Mouse (Mus musculus) midbrain, embryonic 16.5 days (tissue): ENCODE measurements around the gene Ergic1. TPM values are rescaled to one million over a fixed set of nuclear protein-coding genes. Genes with fewer than 3 reads are reported as not detected.

Source experiments
- ATAC-seq: fragments of 200-750 bp; cut with Nextera tagmentation; 2 replicates; pipeline ENCODE4 v1.8.0; 2017; ENCODE audit warnings: moderate TSS enrichment
- H3K27ac ChIP-seq: fragments of 300-500 bp; sonication (generic); 2 replicates; pipeline ENCODE4 v1.5.1; 2014; ENCODE audit warnings: mild to moderate bottlenecking, low read length, mixed read lengths
- H3K27me3 ChIP-seq: fragments of 300-500 bp; sonication (generic); 2 replicates; pipeline ENCODE4 v1.6.1; 2014; ENCODE audit warnings: low read depth, low read length, mixed read lengths; ENCODE audit not compliant: control insufficient read depth, insufficient read depth
- H3K36me3 ChIP-seq: fragments of 300-500 bp; sonication (generic); 2 replicates; pipeline ENCODE4 v1.6.1; 2014; ENCODE audit warnings: mild to moderate bottlenecking, low read length, moderate library complexity, mixed read lengths; ENCODE audit not compliant: control insufficient read depth, insufficient read depth
- H3K4me1 ChIP-seq: fragments of 300-500 bp; sonication (generic); 2 replicates; pipeline ENCODE4 v1.6.1; 2014; ENCODE audit warnings: mild to moderate bottlenecking, low read length, mixed read lengths; ENCODE audit not compliant: control insufficient read depth, insufficient read depth
- H3K4me2 ChIP-seq: fragments of 300-500 bp; sonication (generic); 2 replicates; pipeline ENCODE4 v1.6.1; 2014; ENCODE audit warnings: mild to moderate bottlenecking, low read length, mixed read lengths
- H3K4me3 ChIP-seq: fragments of 300-500 bp; sonication (generic); 2 replicates; pipeline ENCODE4 v1.5.1; 2014; ENCODE audit warnings: low read depth, mild to moderate bottlenecking, low read length, moderate library complexity, mixed read lengths
- H3K9ac ChIP-seq: fragments of 300-500 bp; sonication (generic); 2 replicates; pipeline ENCODE4 v1.6.1; 2014; ENCODE audit warnings: low read depth, low read length, mixed read lengths
- H3K9me3 ChIP-seq: fragments of 300-500 bp; sonication (generic); replicated peaks from 2 replicates; pipeline ENCODE4 v1.6.1; 2014; ENCODE audit warnings: mild to moderate bottlenecking, low read length, mixed read lengths; ENCODE audit not compliant: control insufficient read depth, poor library complexity, severe bottlenecking
- WGBS: fragments of 180-500 bp; shearing (Covaris S2); extraction: QIAGEN DNeasy Blood & Tissue Kit; methylation state at CpG from one replicate; pipeline ENCODE4 v1.1.7; 2014; 5-methylcytosine and 5-hydroxymethylcytosine counted together
- polyA plus RNA-seq: library from polyadenylated mRNA; unstranded; fragments of >200 nt; fragmentation: Nextera tagmentation; extraction: Ambion mirVana; gene quantifications from 2 replicates; pipeline ENCODE4 v1.2.1, GENCODE M21; 2015

Gene Ergic1
- polyA plus RNA-seq, 1 experiment from 2014 or later = 103 TPM

DNA sequence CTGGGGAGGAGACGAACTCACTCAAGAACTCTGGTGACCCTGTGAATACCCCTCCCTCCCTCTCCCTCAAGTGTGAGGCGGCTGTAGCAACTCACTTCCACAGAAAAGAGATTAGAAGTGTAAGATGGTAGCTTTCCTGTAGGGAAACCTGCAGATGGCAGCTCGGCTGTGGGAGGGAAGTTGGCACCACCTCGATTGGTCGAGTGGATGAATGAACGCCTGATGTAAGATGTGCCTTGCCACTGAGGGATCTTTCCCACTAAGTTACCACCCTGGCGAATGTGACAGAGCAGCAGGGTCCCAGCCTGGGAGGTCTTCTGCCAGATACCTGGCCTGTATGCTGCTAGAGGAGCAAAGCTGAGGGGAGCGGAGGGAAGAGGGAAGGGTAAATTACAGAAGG is 48.5 kb downstream of the Ergic1 start:
- Histone ChIP-seq H3K9ac (no peak overlapping the region), H3K4me1 (no peaks in the 10 kb centered on the region), H3K4me3 (no peak overlapping the region), H3K27ac (no peak overlapping the region), H3K4me2 (no peak overlapping the region), H3K9me3 (no peaks in the 10 kb centered on the region), H3K36me3 (peaks cover 18% of the 10 kb centered on the region; the same call in 1 of the 2 replicates), H3K27me3 (no peaks in the 10 kb centered on the region)
- 82% methylated on average over 8 of the region's 8 CpGs for WGBS
- ATAC-seq = no peak

DNA sequence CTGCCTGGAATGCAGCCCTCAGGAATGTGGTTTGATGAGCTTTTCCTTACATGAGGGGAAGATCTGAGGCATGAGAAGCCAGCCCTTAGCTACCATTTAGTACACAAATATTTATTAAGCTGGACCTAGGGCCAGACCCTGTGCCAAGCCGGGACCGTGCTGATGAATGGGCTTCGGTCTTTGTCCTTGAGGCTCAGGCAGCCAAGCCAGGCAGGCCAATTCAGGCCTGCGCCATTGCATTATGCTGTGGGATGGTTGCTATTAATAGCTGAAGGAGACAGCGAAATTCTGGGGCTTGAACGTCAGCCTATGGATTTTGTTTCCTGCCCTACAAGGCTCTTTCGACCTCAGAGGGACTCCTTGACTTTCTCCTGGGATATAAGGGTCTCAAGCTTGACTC is 50.0 kb downstream of the Ergic1 start:
- WGBS = 79% methylated on average over 7 of the region's 7 CpGs
- H3K4me2 ChIP-seq = no peak overlapping the region
- H3K9me3 ChIP-seq = no peaks in the 10 kb centered on the region
- no peak overlapping the region for H3K4me3 ChIP-seq
- no peak for ATAC-seq
- no peaks in the 10 kb centered on the region for H3K4me1 ChIP-seq
- H3K27ac ChIP-seq = peak overlapping the region; percentile 6; the same call in 1 of the 2 replicates
- no peak overlapping the region for H3K9ac ChIP-seq
- peaks cover 16% of the 10 kb centered on the region; the same call in 1 of the 2 replicates for H3K36me3 ChIP-seq
- no peaks in the 10 kb centered on the region for H3K27me3 ChIP-seq

GRCm38 (mm10) chr17:26611918-26612317 is 50.6 kb downstream of the Ergic1 start:
- H3K27ac ChIP-seq = no peak overlapping the region

GRCm38 (mm10) chr17:26614286-26614685 is 53.0 kb downstream of the Ergic1 start:
- Histone ChIP-seq H3K27ac (no peak overlapping the region), H3K9me3 (no peaks in the 10 kb centered on the region), H3K9ac (no peak overlapping the region), H3K4me1 (no peaks in the 10 kb centered on the region), H3K36me3 (peaks cover 11% of the 10 kb centered on the region; the same call in 1 of the 2 replicates), H3K4me2 (no peak overlapping the region), H3K27me3 (no peaks in the 10 kb centered on the region), H3K4me3 (no peak overlapping the region)
- ATAC-seq = no peak
- 83% methylated on average over 6 of the region's 6 CpGs for WGBS

More at GRCm38 (mm10) chr17:26611918-26612317, 50.6 kb downstream of the Ergic1 start:
- Histone ChIP-seq H3K4me1 (no peaks in the 10 kb centered on the region), H3K9ac (no peak overlapping the region), H3K4me2 (no peak overlapping the region), H3K36me3 (peaks cover 16% of the 10 kb centered on the region; the same call in 1 of the 2 replicates), H3K9me3 (no peaks in the 10 kb centered on the region), H3K27me3 (no peaks in the 10 kb centered on the region), H3K4me3 (no peak overlapping the region)
- no peak for ATAC-seq
- 90% methylated on average over 4 of the region's 4 CpGs for WGBS

- peaks cover 11% of the 10 kb centered on the region; the same call in 1 of the 2 replicates for H3K36me3 ChIP-seq
- no peaks in the 10 kb centered on the region for H3K9me3 ChIP-seq
- H3K4me2 ChIP-seq = no peak overlapping the region
- WGBS = 84% methylated on average over 9 of the region's 9 CpGs
- no peaks in the 10 kb centered on the region for H3K27me3 ChIP-seq
- H3K9ac ChIP-seq = no peak overlapping the region
- ATAC-seq = no peak
- H3K4me3 ChIP-seq = no peak overlapping the region
- H3K4me1 ChIP-seq = no peaks in the 10 kb centered on the region
- no peak overlapping the region for H3K27ac ChIP-seq
These were observed 53.6 kb downstream of the Ergic1 start for GRCm38 (mm10) chr17:26614708-26615486.

DNA sequence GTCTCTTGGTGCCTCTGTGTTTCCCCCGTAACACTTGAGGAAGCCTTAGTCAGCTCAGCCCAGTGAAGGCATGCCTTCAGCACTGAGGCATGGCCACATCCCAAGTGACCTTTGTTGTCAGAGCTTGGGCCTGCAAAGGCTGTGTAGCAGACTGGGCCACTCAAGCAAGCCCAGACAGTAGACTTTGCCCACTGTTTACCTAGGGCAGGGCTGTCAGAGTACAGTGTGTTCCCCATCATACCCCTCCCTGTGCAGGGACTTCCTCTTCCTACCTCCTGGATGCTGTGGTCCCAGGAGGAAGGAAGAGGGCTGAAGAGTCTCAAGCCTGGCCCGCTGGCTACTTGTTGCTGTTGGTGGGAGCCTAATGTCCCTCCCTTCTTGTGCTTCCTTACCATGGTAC is 55.4 kb downstream of the Ergic1 start:
- WGBS = 94% methylated on average over 2 of the region's 2 CpGs
- peaks cover 10% of the 10 kb centered on the region for H3K36me3 ChIP-seq
- no peaks in the 10 kb centered on the region for H3K9me3 ChIP-seq
- H3K4me3 ChIP-seq = no peak overlapping the region
- no peak overlapping the region for H3K27ac ChIP-seq
- no peaks in the 10 kb centered on the region for H3K4me1 ChIP-seq
- no peak for ATAC-seq
- no peak overlapping the region for H3K9ac ChIP-seq
- H3K4me2 ChIP-seq = no peak overlapping the region
- H3K27me3 ChIP-seq = no peaks in the 10 kb centered on the region

- Histone ChIP-seq H3K36me3 (peaks cover 10% of the 10 kb centered on the region), H3K27me3 (no peaks in the 10 kb centered on the region), H3K4me3 (no peak overlapping the region), H3K9ac (no peak overlapping the region), H3K4me2 (no peak overlapping the region), H3K9me3 (no peaks in the 10 kb centered on the region), H3K27ac (no peak overlapping the region), H3K4me1 (no peaks in the 10 kb centered on the region)
- WGBS = 96% methylated on average over 5 of the region's 5 CpGs
- no peak for ATAC-seq
These were observed 57.2 kb downstream of the Ergic1 start for GRCm38 (mm10) chr17:26618498-26618897.

- Histone ChIP-seq H3K4me3 (no peak overlapping the region), H3K4me1 (no peaks in the 10 kb centered on the region), H3K36me3 (peaks cover 7% of the 10 kb centered on the region), H3K9me3 (no peaks in the 10 kb centered on the region), H3K27ac (no peak overlapping the region), H3K4me2 (no peak overlapping the region), H3K27me3 (no peaks in the 10 kb centered on the region), H3K9ac (no peak overlapping the region)
- ATAC-seq = no peak
- WGBS = 90% methylated on average over 6 of the region's 6 CpGs
These were observed 58.3 kb downstream of the Ergic1 start for GRCm38 (mm10) chr17:26619577-26619976.

DNA sequence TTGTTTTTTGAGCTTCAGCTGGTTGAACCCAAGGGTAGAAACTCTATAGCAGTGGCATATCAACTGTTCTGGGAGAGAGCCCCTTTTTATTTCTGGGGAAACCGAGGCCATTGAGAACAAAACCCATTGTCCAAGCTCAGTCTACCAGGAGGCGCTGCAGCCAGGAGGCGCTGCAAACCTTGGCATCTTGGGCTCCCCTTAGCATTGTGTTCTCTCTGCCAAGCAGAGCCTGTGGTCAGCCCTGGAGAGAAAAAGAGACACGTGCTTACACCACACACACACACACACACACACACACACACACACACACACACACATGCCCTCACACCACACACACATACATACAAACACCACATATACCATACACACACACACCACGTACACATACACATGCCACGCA is 59.0 kb downstream of the Ergic1 start:
- Histone ChIP-seq H3K27me3 (no peaks in the 10 kb centered on the region), H3K36me3 (peaks cover 5% of the 10 kb centered on the region), H3K27ac (no peak overlapping the region), H3K9ac (no peak overlapping the region), H3K4me3 (no peak overlapping the region), H3K9me3 (no peaks in the 10 kb centered on the region), H3K4me1 (no peaks in the 10 kb centered on the region), H3K4me2 (no peak overlapping the region)
- 92% methylated on average over 6 of the region's 6 CpGs for WGBS
- no peak for ATAC-seq
